Mouse (Mus musculus) thymus, adult 2 months (tissue): ENCODE results near the gene Catip.

Experiments
- CTCF ChIP-seq: fragments of 200-500 bp; IDR thresholded peaks from 2 replicates; pipeline ENCODE4 v1.5.1; 2012; ENCODE audit warnings: mild to moderate bottlenecking, control low read depth, low read length, moderate library complexity, borderline replicate concordance; ENCODE audit not compliant: control insufficient read depth, poor library complexity, insufficient read depth; ENCODE audit errors: extremely low read depth
- POLR2A ChIP-seq: fragments of 200-500 bp; IDR thresholded peaks from 2 replicates; pipeline ENCODE4 v1.6.1; 2012; ENCODE audit warnings: mild to moderate bottlenecking, low read length, control low read depth, moderate library complexity; ENCODE audit not compliant: control insufficient read depth, poor library complexity, insufficient read depth; ENCODE audit errors: extremely low read depth

DNA sequence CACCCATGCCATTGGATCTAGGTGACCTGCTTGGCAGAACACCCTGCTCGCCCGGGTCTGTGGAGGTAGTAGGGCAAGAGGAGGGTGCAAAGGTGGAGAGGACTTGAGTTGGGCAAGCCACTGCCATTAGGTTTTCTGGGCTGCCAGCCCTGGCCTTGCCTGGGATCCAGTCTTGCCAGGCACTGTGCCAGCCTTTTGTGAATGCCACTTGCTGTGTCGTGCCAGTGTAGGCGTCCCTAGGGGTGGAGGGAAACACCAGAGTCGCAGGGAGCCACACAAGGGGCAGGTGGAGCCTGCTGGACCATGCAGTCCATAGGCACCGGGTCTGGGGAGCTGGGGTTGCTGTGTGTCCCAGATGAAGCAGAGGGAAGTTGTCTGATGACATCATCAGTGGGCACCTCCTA, 21.5 kb upstream of the Catip start:
- TF ChIP-seq CTCF, result no peak
- no peak for TF ChIP-seq POLR2A
